Mouse (Mus musculus) hindbrain, embryonic 11.5 days (tissue): Measurements from ENCODE around the gene Dmrtb1. TPM values are rescaled to one million over a fixed set of nuclear protein-coding genes. Genes with fewer than 3 reads are reported as not detected.

ENCODE experiments used
- ATAC-seq: fragments of 200-750 bp; cut with Nextera tagmentation; 2 replicates; pipeline ENCODE4 v1.8.0; 2017; ENCODE audit warnings: mild to moderate bottlenecking, moderate TSS enrichment, moderate library complexity; ENCODE audit not compliant: low FRiP score
- DNase-seq: peaks from one replicate; pipeline ENCODE4 v3.0.0-alpha.2; 2015; ENCODE audit warnings: low spot score
- H3K27ac ChIP-seq: fragments of 300-500 bp; sonication (generic); 2 replicates; pipeline ENCODE4 v1.5.1; 2014; ENCODE audit warnings: mild to moderate bottlenecking, low read depth, low read length
- H3K27me3 ChIP-seq: fragments of 300-500 bp; sonication (generic); 2 replicates; pipeline ENCODE4 v1.6.1; 2014; ENCODE audit warnings: mild to moderate bottlenecking, low read length, moderate library complexity, mixed read lengths; ENCODE audit not compliant: control insufficient read depth, insufficient read depth
- H3K36me3 ChIP-seq: fragments of 300-500 bp; sonication (generic); 2 replicates; pipeline ENCODE4 v1.6.1; 2014; ENCODE audit warnings: mild to moderate bottlenecking, low read length, moderate library complexity, mixed read lengths; ENCODE audit not compliant: control insufficient read depth, insufficient read depth
- H3K4me1 ChIP-seq: fragments of 300-500 bp; sonication (generic); replicated peaks from 2 replicates; pipeline ENCODE4 v1.6.1; 2014; ENCODE audit warnings: low read length, mixed read lengths; ENCODE audit not compliant: control insufficient read depth, insufficient read depth
- H3K4me2 ChIP-seq: fragments of 300-500 bp; sonication (generic); replicated peaks from 2 replicates; pipeline ENCODE4 v1.6.1; 2014; ENCODE audit warnings: mild to moderate bottlenecking, low read depth, low read length
- H3K4me3 ChIP-seq: fragments of 300-500 bp; sonication (generic); 2 replicates; pipeline ENCODE4 v1.5.1; 2014; ENCODE audit warnings: low read depth, low read length
- H3K9ac ChIP-seq: fragments of 300-500 bp; sonication (generic); 2 replicates; pipeline ENCODE4 v1.6.1; 2014; ENCODE audit warnings: low read depth, low read length
- H3K9me3 ChIP-seq: fragments of 300-500 bp; sonication (generic); 2 replicates; pipeline ENCODE4 v1.6.1; 2016; ENCODE audit warnings: low read length; ENCODE audit not compliant: control insufficient read depth
- WGBS: fragments of 180-500 bp; shearing (Covaris S2); extraction: QIAGEN DNeasy Blood & Tissue Kit; methylation state at CpG from one replicate; pipeline ENCODE4 v1.1.7; 2014; 5-methylcytosine and 5-hydroxymethylcytosine counted together
- polyA plus RNA-seq: library from polyadenylated mRNA; unstranded; fragments of >200 nt; fragmentation: Nextera tagmentation; extraction: Ambion mirVana; gene quantifications from 2 replicates; pipeline ENCODE4 v1.2.1, GENCODE M21; 2014

Dmrtb1 gene
- polyA plus RNA-seq = 13.8 and 16.6 TPM in 2 replicates

DNA sequence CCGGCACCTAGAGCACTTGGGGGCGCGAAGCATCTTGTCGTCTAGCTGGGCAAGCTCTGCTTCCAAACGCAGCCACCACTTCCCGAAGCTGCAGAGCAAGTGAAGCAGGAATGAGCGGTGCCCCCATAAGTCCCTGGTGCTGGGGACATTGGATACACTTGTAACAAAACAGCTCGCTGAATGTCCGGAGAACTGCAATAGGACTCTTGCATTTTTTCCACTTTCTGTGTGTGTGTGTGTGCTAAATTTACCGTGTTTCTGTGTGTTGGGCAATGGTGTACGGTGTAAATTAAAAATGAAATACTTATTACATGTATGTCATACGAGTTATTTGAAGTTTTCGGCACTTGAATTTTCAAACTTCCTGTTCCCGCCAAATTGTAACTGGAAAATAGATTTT lies at the start of gene Dmrtb1:
Gene Dmrtb1, minus strand, starts transcription at position 101 of the 400 bp plus-strand sequence.
- DNase-seq = no peak
- WGBS = 92% methylated on average over 14 of the region's 14 CpGs
- H3K4me1 ChIP-seq = peaks cover 9% of the 10 kb centered on the region
- no peaks in the 10 kb centered on the region for H3K36me3 ChIP-seq
- peaks cover 3% of the 10 kb centered on the region; the same call in 1 of the 2 replicates for H3K27me3 ChIP-seq
- no peaks in the 10 kb centered on the region for H3K9me3 ChIP-seq
- no peak within 1 kb of the TSS for H3K9ac ChIP-seq
- ATAC-seq = no peak
- no peak within 1 kb of the TSS for H3K4me2 ChIP-seq
- no peak within 1 kb of the TSS for H3K27ac ChIP-seq
- H3K4me3 ChIP-seq = no peak within 1 kb of the TSS

GRCm38 (mm10) chr4:107733603-107734002 lies 49.6 kb upstream of the Dmrtb1 start:
- H3K36me3 ChIP-seq = no peaks in the 10 kb centered on the region
- WGBS = 17% methylated on average over 3 of the region's 3 CpGs
- ATAC-seq = no peak
- no peak overlapping the region for H3K4me3 ChIP-seq
- H3K4me2 ChIP-seq = no peak overlapping the region
- H3K4me1 ChIP-seq = peaks cover 8% of the 10 kb centered on the region
- 0 out of 2 replicates have a peak overlapping the region, but pooled peaks have one; percentile 4 for H3K9ac ChIP-seq
- DNase-seq = no peak
- no peaks in the 10 kb centered on the region; the same call in 1 of the 2 replicates for H3K27me3 ChIP-seq
- H3K27ac ChIP-seq = no peak overlapping the region
- no peaks in the 10 kb centered on the region for H3K9me3 ChIP-seq

GRCm38 (mm10) chr4:107732624-107733023 lies 48.6 kb upstream of the Dmrtb1 start:
- ATAC-seq = peak; percentile 33; the same call in 1 of the 2 replicates

GRCm38 (mm10) chr4:107732182-107732581 lies 48.2 kb upstream of the Dmrtb1 start:
- no peaks in the 10 kb centered on the region for H3K36me3 ChIP-seq
- peaks cover 8% of the 10 kb centered on the region for H3K4me1 ChIP-seq
- ATAC-seq (peak; percentile 14; the same call in 1 of the 2 replicates), DNase-seq (no peak)
- no peak overlapping the region for H3K4me2 ChIP-seq
- 20% methylated on average over 4 of the region's 4 CpGs for WGBS
- H3K27me3 ChIP-seq = no peaks in the 10 kb centered on the region; the same call in 1 of the 2 replicates
- H3K27ac ChIP-seq = no peak overlapping the region
- H3K9ac ChIP-seq = no peak overlapping the region
- H3K9me3 ChIP-seq = no peaks in the 10 kb centered on the region
- no peak overlapping the region for H3K4me3 ChIP-seq

More at GRCm38 (mm10) chr4:107732624-107733023, 48.6 kb upstream of the Dmrtb1 start:
- Histone ChIP-seq H3K27me3 (no peaks in the 10 kb centered on the region; the same call in 1 of the 2 replicates), H3K4me3 (no peak overlapping the region), H3K9me3 (no peaks in the 10 kb centered on the region), H3K9ac (no peak overlapping the region), H3K4me1 (peaks cover 8% of the 10 kb centered on the region), H3K4me2 (no peak overlapping the region), H3K27ac (no peak overlapping the region), H3K36me3 (no peaks in the 10 kb centered on the region)
- 22% methylated on average over 4 of the region's 4 CpGs for WGBS
- DNase-seq = peak; percentile 26

DNA sequence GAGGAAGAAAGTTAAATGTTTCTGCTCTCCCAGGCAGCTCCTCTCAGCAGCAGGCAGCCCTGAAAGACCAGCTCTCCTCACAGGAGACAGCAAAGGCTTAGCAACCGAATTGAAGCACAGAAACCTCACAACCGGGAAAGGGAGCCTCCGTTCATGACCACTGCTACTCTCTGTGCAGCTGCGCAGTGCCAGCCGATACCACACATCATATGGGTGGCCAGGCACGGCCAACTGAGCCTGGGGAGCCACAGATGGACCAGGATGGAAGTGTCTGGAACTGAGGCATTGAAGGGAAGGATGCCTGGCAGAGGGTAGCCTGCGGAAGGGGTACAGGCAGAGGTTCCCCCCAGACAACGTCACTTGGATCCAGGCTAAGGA lies 47.0 kb upstream of the Dmrtb1 start:
- no peak overlapping the region for H3K9ac ChIP-seq
- H3K27ac ChIP-seq = no peak overlapping the region
- no peak for ATAC-seq

GRCm38 (mm10) chr4:107730391-107731087 lies 46.5 kb upstream of the Dmrtb1 start:
- Histone ChIP-seq H3K27me3 (no peaks in the 10 kb centered on the region; the same call in 1 of the 2 replicates), H3K27ac (no peak overlapping the region), H3K4me2 (no peak overlapping the region), H3K36me3 (no peaks in the 10 kb centered on the region), H3K4me3 (no peak overlapping the region), H3K9me3 (no peaks in the 10 kb centered on the region), H3K9ac (no peak overlapping the region), H3K4me1 (peaks cover 8% of the 10 kb centered on the region)
- 79% methylated on average over 15 of the region's 15 CpGs for WGBS
- DNase-seq (no peak), ATAC-seq (no peak)

More for the DNA sequence above, 47.0 kb upstream of the Dmrtb1 start:
- Histone ChIP-seq H3K27me3 (no peaks in the 10 kb centered on the region; the same call in 1 of the 2 replicates), H3K9me3 (no peaks in the 10 kb centered on the region), H3K36me3 (no peaks in the 10 kb centered on the region), H3K4me1 (peaks cover 8% of the 10 kb centered on the region), H3K4me3 (no peak overlapping the region), H3K4me2 (no peak overlapping the region)
- 56% methylated on average over 8 of the region's 8 CpGs for WGBS
- DNase-seq = no peak

- no peak for ATAC-seq
- Histone ChIP-seq H3K36me3 (no peaks in the 10 kb centered on the region), H3K27ac (no peak overlapping the region), H3K4me3 (no peak overlapping the region), H3K27me3 (no peaks in the 10 kb centered on the region), H3K4me1 (no peaks in the 10 kb centered on the region), H3K9ac (no peak overlapping the region), H3K9me3 (no peaks in the 10 kb centered on the region), H3K4me2 (no peak overlapping the region)
- 69% methylated on average over 9 of the region's 9 CpGs for WGBS
- DNase-seq = no peak
Observed at GRCm38 (mm10) chr4:107725432-107725831, 41.4 kb upstream of the Dmrtb1 start.

DNA sequence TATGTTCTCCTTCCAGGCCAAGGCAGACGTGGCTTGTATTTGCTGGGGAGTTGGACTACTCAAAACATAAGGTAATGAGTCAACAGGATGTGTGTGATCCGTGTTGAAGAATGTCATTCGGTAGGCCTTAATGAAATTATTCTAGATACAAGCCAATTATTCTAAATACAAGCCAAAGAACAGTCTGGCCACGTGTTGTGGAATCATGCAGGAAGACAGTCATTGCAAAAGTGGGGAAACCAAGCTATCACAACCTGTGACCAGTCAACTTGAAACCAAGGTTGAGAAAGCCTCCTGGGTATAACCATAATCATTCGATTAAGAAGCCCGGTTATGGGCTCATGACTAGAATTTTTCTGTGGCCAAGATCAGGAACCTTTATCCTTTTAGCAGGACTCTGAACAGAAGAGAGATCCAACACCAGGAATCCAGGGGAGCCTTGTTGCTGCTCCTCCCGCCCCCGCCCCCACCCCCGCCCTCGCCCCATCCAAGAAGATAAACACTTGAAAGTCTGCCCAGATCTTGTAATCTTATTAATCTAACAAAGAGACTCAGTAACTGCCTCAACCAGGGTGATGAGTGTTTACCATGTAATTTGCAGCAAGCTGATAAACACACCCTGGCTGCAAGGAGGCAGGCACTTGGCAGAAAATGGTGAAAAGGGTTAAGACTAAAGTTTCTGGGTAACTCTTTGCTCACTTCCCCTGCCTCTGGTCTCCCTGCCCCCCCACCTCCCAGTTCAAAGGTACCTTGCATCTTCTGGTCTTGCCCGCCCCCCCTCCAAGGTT lies 36.2 kb upstream of the Dmrtb1 start:
- Histone ChIP-seq H3K4me1 (peaks cover 2% of the 10 kb centered on the region; the same call in 1 of the 2 replicates), H3K27ac (no peak overlapping the region), H3K36me3 (no peaks in the 10 kb centered on the region), H3K4me3 (no peak overlapping the region), H3K9ac (no peak overlapping the region), H3K9me3 (no peaks in the 10 kb centered on the region), H3K27me3 (no peaks in the 10 kb centered on the region), H3K4me2 (no peak overlapping the region)
- ATAC-seq (no peak), DNase-seq (no peak)
- 83% methylated on average over 11 of the region's 11 CpGs for WGBS
